Mouse (Mus musculus): ENCODE measurements around the gene Sirpa.

- TF ChIP-seq CTCF (IDR thresholded peaks at IDR 0.05) (no peak), POLR2A (IDR thresholded peaks at IDR 0.05; ENCODE audit: insufficient read depth, low read depth, low read length) (no peak)
These were observed 43.0 kb upstream of the Sirpa start for GRCm38 (mm10) chr2:129549537-129550135.

Data from heart, adult 2 months (tissue).